Mouse (Mus musculus) lung, embryonic 14.5 days (tissue): ENCODE results near the gene Slc35f3. TPM values are rescaled to one million over a fixed set of nuclear protein-coding genes. Genes with fewer than 3 reads are reported as not detected.
A peak's percentile ranks its signal among the peaks of the same experiment; 100 is the strongest.

ENCODE experiments used
- ATAC-seq: fragments of 200-750 bp; cut with Nextera tagmentation; 2 replicates; pipeline ENCODE4 v1.8.0; 2017; ENCODE audit warnings: mild to moderate bottlenecking, moderate TSS enrichment, moderate library complexity; ENCODE audit not compliant: insufficient read depth
- DNase-seq: peaks from one replicate; pipeline ENCODE4 v3.0.0-alpha.2; 2015
- H3K27ac ChIP-seq: fragments of 300-500 bp; sonication (generic); 2 replicates; pipeline ENCODE4 v1.5.1; 2014; ENCODE audit warnings: low read depth, mild to moderate bottlenecking, moderate library complexity
- H3K27me3 ChIP-seq: fragments of 300-500 bp; sonication (generic); 2 replicates; pipeline ENCODE4 v1.6.1; 2014; ENCODE audit warnings: low read length, control low read depth; ENCODE audit not compliant: insufficient read depth
- H3K36me3 ChIP-seq: fragments of 300-500 bp; sonication (generic); 2 replicates; pipeline ENCODE4 v1.6.1; 2014; ENCODE audit warnings: control low read depth; ENCODE audit not compliant: insufficient read depth
- H3K4me1 ChIP-seq: fragments of 300-500 bp; sonication (generic); 2 replicates; pipeline ENCODE4 v1.6.1; 2014; ENCODE audit warnings: antibody characterized with exemption, control low read depth; ENCODE audit not compliant: insufficient read depth
- H3K4me2 ChIP-seq: fragments of 300-500 bp; sonication (generic); 2 replicates; pipeline ENCODE4 v1.6.1; 2014; ENCODE audit warnings: mild to moderate bottlenecking
- H3K4me3 ChIP-seq: fragments of 300-500 bp; sonication (generic); 2 replicates; pipeline ENCODE4 v1.5.1; 2014; ENCODE audit warnings: low read depth, low read length
- H3K9ac ChIP-seq: fragments of 300-500 bp; sonication (generic); 2 replicates; pipeline ENCODE4 v1.6.1; 2014
- H3K9me3 ChIP-seq: fragments of 300-500 bp; sonication (generic); 2 replicates; pipeline ENCODE4 v1.6.1; 2016; ENCODE audit warnings: low read depth, low read length, control low read depth
- CTCF ChIP-seq: IDR thresholded peaks from 2 replicates; pipeline ENCODE4 v1.5.1; 2016; ENCODE audit warnings: antibody characterized with exemption, low read depth
- WGBS: fragments of 180-500 bp; shearing (Covaris S2); extraction: QIAGEN DNeasy Blood & Tissue Kit; methylation state at CpG from one replicate; pipeline ENCODE4 v1.1.7; 2014; 5-methylcytosine and 5-hydroxymethylcytosine counted together
- polyA plus RNA-seq: library from polyadenylated mRNA; unstranded; fragments of >200 nt; fragmentation: Nextera tagmentation; extraction: Ambion mirVana; gene quantifications from 2 replicates; pipeline ENCODE4 v1.2.1, GENCODE M21; 2014

Slc35f3 gene
- polyA plus RNA-seq, 1 experiment from 2014 or later, result 0.53 TPM

- H3K4me3 ChIP-seq, result no peak overlapping the region
- DNase-seq, result peak; percentile 11
- H3K27me3 ChIP-seq, result no peaks in the 10 kb centered on the region
- no peak overlapping the region for H3K27ac ChIP-seq
- no peaks in the 10 kb centered on the region for H3K36me3 ChIP-seq
- no peak overlapping the region for H3K4me2 ChIP-seq
- no peaks in the 10 kb centered on the region for H3K9me3 ChIP-seq
- no peak overlapping the region for H3K9ac ChIP-seq
- no peaks in the 10 kb centered on the region for H3K4me1 ChIP-seq
- ATAC-seq, result no peak
- TF ChIP-seq CTCF, result no peak
- WGBS, result 50% methylated on average over 11 of the region's 11 CpGs
These were observed 61.7 kb downstream of the Slc35f3 start for GRCm38 (mm10) chr8:126360106-126360505.

- Histone ChIP-seq H3K4me2 (no peak overlapping the region), H3K9ac (no peak overlapping the region), H3K27ac (no peak overlapping the region), H3K27me3 (no peaks in the 10 kb centered on the region), H3K4me1 (no peaks in the 10 kb centered on the region), H3K4me3 (no peak overlapping the region), H3K9me3 (no peaks in the 10 kb centered on the region), H3K36me3 (no peaks in the 10 kb centered on the region)
- WGBS, result 57% methylated on average over 5 of the region's 5 CpGs
- ATAC-seq (no peak), DNase-seq (no peak)
- TF ChIP-seq CTCF, result no peak
These were observed 62.3 kb downstream of the Slc35f3 start for GRCm38 (mm10) chr8:126360701-126361100.

- ATAC-seq (no peak), DNase-seq (no peak)
- Histone ChIP-seq H3K9ac (no peak overlapping the region), H3K36me3 (no peaks in the 10 kb centered on the region), H3K4me1 (no peaks in the 10 kb centered on the region), H3K27me3 (no peaks in the 10 kb centered on the region), H3K9me3 (no peaks in the 10 kb centered on the region), H3K4me2 (no peak overlapping the region), H3K27ac (no peak overlapping the region), H3K4me3 (no peak overlapping the region)
- 63% methylated on average over 3 of the region's 3 CpGs for WGBS
- no peak for TF ChIP-seq CTCF
These were observed 67.9 kb downstream of the Slc35f3 start for GRCm38 (mm10) chr8:126366251-126366650.

GRCm38 (mm10) chr8:126368349-126369054 lies 70.1 kb downstream of the Slc35f3 start:
- TF ChIP-seq CTCF, result no peak
- no peak for DNase-seq
- no peak for ATAC-seq
- 72% methylated on average over 10 of the region's 10 CpGs for WGBS
- H3K4me1 ChIP-seq, result no peaks in the 10 kb centered on the region
- no peaks in the 10 kb centered on the region for H3K36me3 ChIP-seq
- H3K9me3 ChIP-seq, result no peaks in the 10 kb centered on the region
- H3K27me3 ChIP-seq, result no peaks in the 10 kb centered on the region
- H3K4me3 ChIP-seq, result no peak overlapping the region
- H3K4me2 ChIP-seq, result no peak overlapping the region
- H3K9ac ChIP-seq, result no peak overlapping the region
- no peak overlapping the region for H3K27ac ChIP-seq

GRCm38 (mm10) chr8:126371871-126372270 lies 73.5 kb downstream of the Slc35f3 start:
- 75% methylated on average over 3 of the region's 3 CpGs for WGBS

GRCm38 (mm10) chr8:126379580-126379979 lies 81.2 kb downstream of the Slc35f3 start:
- TF ChIP-seq CTCF, result no peak
- DNase-seq (no peak), ATAC-seq (no peak)
- Histone ChIP-seq H3K4me3 (no peak overlapping the region), H3K4me2 (no peak overlapping the region), H3K27ac (no peak overlapping the region), H3K9me3 (no peaks in the 10 kb centered on the region), H3K9ac (no peak overlapping the region), H3K36me3 (no peaks in the 10 kb centered on the region), H3K4me1 (no peaks in the 10 kb centered on the region), H3K27me3 (no peaks in the 10 kb centered on the region)
- WGBS, result 81% methylated on average over 6 of the region's 6 CpGs

More at GRCm38 (mm10) chr8:126371871-126372270, 73.5 kb downstream of the Slc35f3 start:
- no peak for TF ChIP-seq CTCF
- Histone ChIP-seq H3K27me3 (no peaks in the 10 kb centered on the region), H3K9ac (no peak overlapping the region), H3K27ac (no peak overlapping the region), H3K4me3 (no peak overlapping the region), H3K4me1 (no peaks in the 10 kb centered on the region), H3K9me3 (no peaks in the 10 kb centered on the region), H3K4me2 (no peak overlapping the region), H3K36me3 (no peaks in the 10 kb centered on the region)
- no peak for DNase-seq
- ATAC-seq, result no peak

- ATAC-seq, result no peak
- no peak overlapping the region for H3K4me3 ChIP-seq
- H3K27ac ChIP-seq, result no peak overlapping the region
- no peaks in the 10 kb centered on the region for H3K36me3 ChIP-seq
- no peak overlapping the region for H3K9ac ChIP-seq
- H3K9me3 ChIP-seq, result no peaks in the 10 kb centered on the region
- WGBS, result 25% methylated on average over 2 of the region's 2 CpGs
- no peaks in the 10 kb centered on the region for H3K4me1 ChIP-seq
- no peaks in the 10 kb centered on the region for H3K27me3 ChIP-seq
- TF ChIP-seq CTCF, result no peak
- H3K4me2 ChIP-seq, result no peak overlapping the region
- peak; percentile 64 for DNase-seq
These were observed 81.8 kb downstream of the Slc35f3 start for GRCm38 (mm10) chr8:126380141-126380540.
